Mouse (Mus musculus) lung, embryonic 16.5 days (tissue): ENCODE measurements at regions not wholly inside any gene's neighbourhood (a gene's known extent, or its start where the extent isn't known, plus 50 kb on each side); places are given as distances from the start of the nearest gene placed in this dataset.

ENCODE experiments used
- ATAC-seq: fragments of 200-750 bp; cut with Nextera tagmentation; 2 replicates; pipeline ENCODE4 v1.8.0; 2017; ENCODE audit warnings: low read depth, mild to moderate bottlenecking, moderate library complexity
- H3K27ac ChIP-seq: fragments of 300-500 bp; sonication (generic); 2 replicates; pipeline ENCODE4 v1.5.1; 2014; ENCODE audit warnings: mild to moderate bottlenecking, control low read depth, low read length
- H3K27me3 ChIP-seq: fragments of 300-500 bp; sonication (generic); 2 replicates; pipeline ENCODE4 v1.6.1; 2014; ENCODE audit warnings: low read depth, low read length, mixed read lengths; ENCODE audit not compliant: control insufficient read depth, insufficient read depth
- H3K36me3 ChIP-seq: fragments of 300-500 bp; sonication (generic); 2 replicates; pipeline ENCODE4 v1.6.1; 2014; ENCODE audit warnings: low read length; ENCODE audit not compliant: control insufficient read depth, insufficient read depth
- H3K4me1 ChIP-seq: fragments of 300-500 bp; sonication (generic); replicated peaks from 2 replicates; pipeline ENCODE4 v1.6.1; 2014; ENCODE audit warnings: low read length, mixed read lengths; ENCODE audit not compliant: control insufficient read depth, insufficient read depth
- H3K4me2 ChIP-seq: fragments of 300-500 bp; sonication (generic); 2 replicates; pipeline ENCODE4 v1.6.1; 2014; ENCODE audit warnings: low read depth, low read length, control low read depth
- H3K4me3 ChIP-seq: fragments of 300-500 bp; sonication (generic); 2 replicates; pipeline ENCODE4 v1.5.1; 2014; ENCODE audit warnings: mild to moderate bottlenecking, low read length, control low read depth
- H3K9ac ChIP-seq: fragments of 300-500 bp; sonication (generic); 2 replicates; pipeline ENCODE4 v1.6.1; 2014; ENCODE audit warnings: low read length, control low read depth
- H3K9me3 ChIP-seq: fragments of 300-500 bp; sonication (generic); 2 replicates; pipeline ENCODE4 v1.6.1; 2016; ENCODE audit warnings: low read length; ENCODE audit not compliant: control insufficient read depth
- WGBS: fragments of 180-500 bp; shearing (Covaris S2); extraction: QIAGEN DNeasy Blood & Tissue Kit; methylation state at CpG from one replicate; pipeline ENCODE4 v1.1.7; 2014; 5-methylcytosine and 5-hydroxymethylcytosine counted together

DNA sequence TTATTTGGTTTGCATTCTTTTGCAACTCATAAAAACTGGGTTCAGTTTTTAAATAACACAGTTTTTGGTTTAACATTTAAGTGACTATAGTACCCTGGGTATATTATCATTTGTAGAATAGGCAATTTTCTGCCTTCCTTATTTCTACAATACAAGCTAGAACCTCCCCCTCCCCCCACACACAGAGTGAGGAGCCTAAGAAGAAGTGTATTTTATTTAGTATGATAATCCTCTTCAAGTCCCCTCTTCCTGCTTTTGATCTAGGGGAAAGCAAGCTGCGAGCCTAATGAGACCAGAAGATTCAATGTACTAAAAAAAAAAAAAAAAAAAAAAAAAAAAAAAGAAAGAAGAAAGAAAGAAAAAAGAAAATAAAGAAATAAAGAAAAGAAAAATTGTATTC is 184.4 kb downstream of the Brms1l start:
- WGBS = 27% methylated on average over 1 of the region's 1 CpGs
- Histone ChIP-seq H3K27ac (no peak overlapping the region), H3K9ac (no peak overlapping the region), H3K27me3 (no peaks in the 10 kb centered on the region), H3K4me3 (no peak overlapping the region), H3K36me3 (no peaks in the 10 kb centered on the region), H3K9me3 (no peaks in the 10 kb centered on the region), H3K4me1 (no peaks in the 10 kb centered on the region), H3K4me2 (no peak overlapping the region)
- ATAC-seq = no peak

DNA sequence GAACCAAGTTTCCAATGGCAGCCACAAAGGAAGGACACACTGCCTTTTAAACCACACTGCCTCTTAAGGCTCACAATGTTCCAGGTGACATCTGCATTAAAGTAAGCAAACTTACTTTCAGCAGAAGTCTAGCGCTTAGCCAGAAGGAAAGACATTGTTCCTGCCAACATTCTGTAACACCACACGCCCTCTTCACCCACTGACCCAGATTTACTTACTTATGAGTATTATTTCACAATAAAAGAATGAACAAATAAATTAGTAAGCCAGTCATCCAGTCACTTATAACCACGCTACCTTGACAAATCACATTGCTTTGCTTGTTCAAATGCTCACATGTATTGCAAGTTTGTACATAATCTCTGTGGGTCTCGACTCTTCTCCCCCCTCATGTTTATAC is 173.9 kb downstream of the Brms1l start:
- Histone ChIP-seq H3K27ac (no peak overlapping the region), H3K36me3 (no peaks in the 10 kb centered on the region), H3K9ac (no peak overlapping the region), H3K4me3 (no peak overlapping the region), H3K4me1 (no peaks in the 10 kb centered on the region), H3K4me2 (no peak overlapping the region), H3K9me3 (no peaks in the 10 kb centered on the region), H3K27me3 (no peaks in the 10 kb centered on the region)
- no peak for ATAC-seq
- 52% methylated on average over 4 of the region's 4 CpGs for WGBS

DNA sequence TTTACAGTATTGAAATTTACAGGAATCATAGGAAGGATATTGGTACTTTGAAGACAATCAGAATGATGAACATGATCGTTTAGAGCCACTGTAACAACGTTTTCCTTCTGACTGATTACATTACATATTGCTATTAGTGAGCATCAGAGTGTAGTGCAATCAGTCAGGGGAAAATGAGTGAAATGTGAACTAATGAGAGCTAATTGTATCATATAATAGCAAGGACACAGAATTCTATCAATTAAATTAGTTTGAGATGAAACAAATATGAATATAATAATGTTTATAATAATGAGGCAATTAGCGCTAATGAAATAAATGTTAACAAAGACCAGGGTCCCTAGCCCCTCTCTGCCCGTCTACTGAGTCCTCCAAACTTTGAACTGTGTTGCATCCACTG is 169.7 kb downstream of the Brms1l start:
- no peaks in the 10 kb centered on the region for H3K36me3 ChIP-seq
- no peak for ATAC-seq

GRCm38 (mm10) chr12:56005321-56005720 is 169.2 kb downstream of the Brms1l start:
- WGBS = 51% methylated on average over 6 of the region's 6 CpGs
- Histone ChIP-seq H3K9me3 (no peaks in the 10 kb centered on the region), H3K9ac (no peak overlapping the region), H3K36me3 (no peaks in the 10 kb centered on the region), H3K4me1 (no peaks in the 10 kb centered on the region), H3K27me3 (no peaks in the 10 kb centered on the region), H3K4me2 (no peak overlapping the region), H3K27ac (no peak overlapping the region), H3K4me3 (no peak overlapping the region)
- ATAC-seq = no peak

More for the DNA sequence above, 169.7 kb downstream of the Brms1l start:
- Histone ChIP-seq H3K4me3 (no peak overlapping the region), H3K4me1 (no peaks in the 10 kb centered on the region), H3K27me3 (no peaks in the 10 kb centered on the region), H3K4me2 (no peak overlapping the region), H3K27ac (no peak overlapping the region), H3K9me3 (no peaks in the 10 kb centered on the region), H3K9ac (no peak overlapping the region)
- WGBS = 79% methylated on average over 4 of the region's 4 CpGs

- H3K27ac ChIP-seq = no peak overlapping the region
- 43% methylated on average over 4 of the region's 4 CpGs for WGBS
- no peaks in the 10 kb centered on the region for H3K4me1 ChIP-seq
- H3K4me3 ChIP-seq = no peak overlapping the region
- H3K9me3 ChIP-seq = no peaks in the 10 kb centered on the region
- H3K4me2 ChIP-seq = no peak overlapping the region
- H3K9ac ChIP-seq = no peak overlapping the region
- ATAC-seq = no peak
- no peaks in the 10 kb centered on the region for H3K36me3 ChIP-seq
- no peaks in the 10 kb centered on the region for H3K27me3 ChIP-seq
Measured at GRCm38 (mm10) chr12:56004479-56004878, 168.4 kb downstream of the Brms1l start.

GRCm38 (mm10) chr12:56003561-56003960 is 167.4 kb downstream of the Brms1l start:
- Histone ChIP-seq H3K9ac (no peak overlapping the region), H3K4me1 (no peaks in the 10 kb centered on the region), H3K4me2 (no peak overlapping the region), H3K36me3 (no peaks in the 10 kb centered on the region), H3K4me3 (no peak overlapping the region), H3K27ac (no peak overlapping the region), H3K27me3 (no peaks in the 10 kb centered on the region), H3K9me3 (no peaks in the 10 kb centered on the region)
- 87% methylated on average over 8 of the region's 8 CpGs for WGBS
- no peak for ATAC-seq

DNA sequence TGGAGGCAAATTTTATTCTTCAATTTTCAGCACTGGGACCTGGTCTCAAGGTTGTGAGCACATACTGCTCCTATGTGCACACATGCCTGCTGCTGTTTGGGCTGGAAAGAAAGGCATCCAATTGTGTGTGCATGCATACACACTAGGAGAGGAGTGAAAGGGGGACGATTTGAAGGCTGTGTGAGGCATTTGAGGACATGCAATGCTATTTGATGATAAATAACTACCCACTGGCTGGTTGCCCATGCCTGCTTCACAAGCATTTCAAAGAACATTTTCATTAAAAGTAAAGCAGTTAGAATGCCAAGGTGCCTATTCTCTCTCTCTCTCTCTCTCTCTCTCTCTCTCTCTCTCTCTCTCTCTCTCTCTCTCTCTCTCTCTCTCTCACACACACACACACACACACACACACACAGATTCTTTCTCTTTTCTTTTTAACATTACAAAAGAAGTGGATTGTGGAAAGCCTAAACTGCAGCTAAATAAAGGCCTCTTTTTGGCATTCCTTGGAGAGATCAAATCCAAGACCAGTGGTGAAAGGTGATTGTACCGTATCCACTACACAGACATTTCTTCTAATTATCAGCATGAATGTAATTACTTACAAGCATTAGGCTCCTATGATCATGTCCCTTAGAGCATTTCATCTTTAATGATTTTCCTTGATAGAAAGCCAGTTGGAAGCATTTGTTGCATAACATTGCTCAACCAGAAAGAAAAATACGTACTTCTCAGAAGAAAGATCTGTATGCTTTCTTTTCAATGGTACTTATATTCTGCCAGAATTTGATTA is 160.7 kb downstream of the Brms1l start:
- no peaks in the 10 kb centered on the region for H3K27me3 ChIP-seq
- ATAC-seq = no peak
- no peaks in the 10 kb centered on the region for H3K9me3 ChIP-seq
- H3K27ac ChIP-seq = no peak overlapping the region
- no peaks in the 10 kb centered on the region for H3K36me3 ChIP-seq
- 56% methylated on average over 3 of the region's 3 CpGs for WGBS
- H3K4me1 ChIP-seq = no peaks in the 10 kb centered on the region
- H3K4me2 ChIP-seq = no peak overlapping the region
- H3K9ac ChIP-seq = no peak overlapping the region
- no peak overlapping the region for H3K4me3 ChIP-seq

DNA sequence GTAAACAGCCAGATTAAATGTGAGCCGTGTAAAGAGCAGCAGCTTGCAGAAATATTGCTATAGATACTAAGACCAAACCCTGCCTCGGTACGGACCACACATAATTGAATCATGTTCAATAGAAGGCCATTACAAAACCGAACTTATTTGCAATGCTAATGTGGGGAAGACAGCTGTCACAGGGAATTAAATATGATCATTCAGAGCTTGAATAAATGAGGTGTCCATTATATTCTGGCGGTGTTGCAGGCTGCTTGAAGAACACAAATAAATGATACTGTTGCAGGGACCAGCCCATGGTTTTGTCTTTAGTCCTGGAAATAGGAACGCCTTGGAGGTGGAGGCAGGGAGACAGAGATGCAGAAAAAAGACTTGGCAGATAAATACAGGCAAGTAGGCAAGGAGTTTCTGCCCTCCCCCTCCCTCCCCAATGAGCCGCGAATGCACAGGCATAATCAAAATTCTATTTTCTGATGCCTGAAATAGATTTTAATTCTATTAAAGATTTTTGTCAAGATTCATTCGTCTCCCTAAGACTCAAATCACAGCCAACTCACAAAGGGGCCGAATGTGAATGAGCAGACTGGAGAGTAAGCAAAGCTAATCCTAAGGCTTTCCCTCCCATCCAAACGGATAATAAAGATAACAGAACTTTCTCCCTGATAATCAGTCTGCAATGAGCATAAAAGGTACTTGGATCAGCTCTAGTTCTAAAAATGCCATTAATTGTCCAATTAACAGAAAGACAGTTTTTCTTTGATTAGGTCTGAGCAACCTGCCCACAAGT is 147.6 kb downstream of the Brms1l start:
- Histone ChIP-seq H3K4me1 (no peaks in the 10 kb centered on the region), H3K27me3 (no peaks in the 10 kb centered on the region), H3K27ac (no peak overlapping the region), H3K4me3 (no peak overlapping the region), H3K9ac (no peak overlapping the region), H3K4me2 (no peak overlapping the region), H3K36me3 (no peaks in the 10 kb centered on the region), H3K9me3 (no peaks in the 10 kb centered on the region)
- 66% methylated on average over 11 of the region's 11 CpGs for WGBS
- no peak for ATAC-seq

- 58% methylated on average over 3 of the region's 3 CpGs for WGBS
- Histone ChIP-seq H3K4me2 (no peak overlapping the region), H3K9me3 (no peaks in the 10 kb centered on the region), H3K9ac (no peak overlapping the region), H3K4me3 (no peak overlapping the region), H3K27me3 (no peaks in the 10 kb centered on the region), H3K4me1 (no peaks in the 10 kb centered on the region), H3K27ac (no peak overlapping the region), H3K36me3 (no peaks in the 10 kb centered on the region)
- ATAC-seq = no peak
Measured at GRCm38 (mm10) chr12:55983128-55983527, 147.0 kb downstream of the Brms1l start.
